In genomic region chr12:38342657-38343056, GRCm38 (mm10) we compare ENCODE assay signal across 8 mouse cellular contexts.
DNase-seq lines count a peak whose midpoint lies in the region; ATAC-seq and TF ChIP-seq lines count a peak whose summit lies in the region.

No protein-coding gene starts in this region.

- WGBS in heart, embryonic 10.5 days: 20% methylated on average over 6 of the region's 6 CpGs
- WGBS in forebrain, postnatal 0 days: 2% methylated on average over 6 of the region's 6 CpGs
- WGBS in kidney, adult 2 months: 12% methylated on average over 6 of the region's 6 CpGs

- H3K36me3 ChIP-seq in heart, embryonic 10.5 days: no peaks in the 10 kb centered on the region
- H3K36me3 ChIP-seq in forebrain, postnatal 0 days (ENCODE audit: insufficient read depth): no peaks in the 10 kb centered on the region
- H3K36me3 ChIP-seq in kidney, adult 2 months (ENCODE audit: control insufficient read depth, insufficient read depth, low read length): no peaks in the 10 kb centered on the region

- TF ChIP-seq CTCF in forebrain, postnatal 0 days (IDR thresholded peaks at IDR 0.05; ENCODE audit: low read depth): peak; percentile 86
- peak; percentile 70 for TF ChIP-seq CTCF in kidney, adult 2 months (conservative IDR thresholded peaks at IDR 0.05; ENCODE audit: insufficient read depth, insufficient read length, low read depth, low read length)

- H3K4me1 ChIP-seq in heart, embryonic 10.5 days: no peaks in the 10 kb centered on the region
- no peaks in the 10 kb centered on the region for H3K4me1 ChIP-seq in forebrain, postnatal 0 days (ENCODE audit: insufficient read depth)
- H3K4me1 ChIP-seq in kidney, adult 2 months (ENCODE audit: control insufficient read depth, insufficient read depth, low read length): no peaks in the 10 kb centered on the region

- DNase-seq in heart, adult 8-10 months (ENCODE audit: low spot score): peak; percentile 13
- DNase-seq in heart, embryonic 10.5 days (ENCODE audit: low spot score): no peak
- peak; percentile 80 to 84 for DNase-seq in cerebellum, adult 18-20 months
- DNase-seq in forebrain, postnatal 0 days: peak; percentile 91
- DNase-seq in kidney, adult 2 months: peak; percentile 54
- DNase-seq in left cerebral cortex, postnatal 36 days (ENCODE audit: low spot score in 2 of 2): peak; percentile 25 to 56
- peak; percentile 1 for DNase-seq in naive thymus-derived CD4-positive, alpha-beta T cell, adult 2 months (ENCODE audit: low read depth)
- DNase-seq in testis, postnatal 14 days (ENCODE audit: low spot score): peak; percentile 12

- no peaks in the 10 kb centered on the region for H3K9me3 ChIP-seq in heart, embryonic 10.5 days
- H3K9me3 ChIP-seq in forebrain, postnatal 0 days (ENCODE audit: low read length): no peaks in the 10 kb centered on the region

- H3K9ac ChIP-seq in forebrain, postnatal 0 days: no peak overlapping the region

- H3K4me2 ChIP-seq in forebrain, postnatal 0 days (ENCODE audit: low read depth): no peak overlapping the region

- peak; percentile 93 for ATAC-seq in forebrain, postnatal 0 days

- intact Hi-C loops in left cerebral cortex, postnatal 36 days (cut with DNase I): loop anchor here (1.0 kb wide), 1 partner anchor 438 kb away; no protein-coding TSS in a partner anchor

- no peak overlapping the region for H3K4me3 ChIP-seq in heart, embryonic 10.5 days
- no peak overlapping the region for H3K4me3 ChIP-seq in forebrain, postnatal 0 days (ENCODE audit: low read depth, low read length)
- H3K4me3 ChIP-seq in kidney, adult 2 months (ENCODE audit: insufficient read depth, low read depth, low read length): no peak overlapping the region

- H3K27ac ChIP-seq in heart, embryonic 10.5 days: no peak overlapping the region
- no peak overlapping the region for H3K27ac ChIP-seq in forebrain, postnatal 0 days (ENCODE audit: low read depth, low read length)
- H3K27ac ChIP-seq in kidney, adult 2 months (ENCODE audit: insufficient read depth, low read depth, low read length): no peak overlapping the region

- TF ChIP-seq POLR2A in kidney, adult 2 months (IDR thresholded peaks at IDR 0.05; ENCODE audit: low read depth, low read length): no peak

- no peaks in the 10 kb centered on the region for H3K27me3 ChIP-seq in heart, embryonic 10.5 days (ENCODE audit: insufficient read depth, poor library complexity, severe bottlenecking)
- H3K27me3 ChIP-seq in forebrain, postnatal 0 days (ENCODE audit: insufficient read depth, low read length): no peaks in the 10 kb centered on the region; the same call in 1 of the 2 replicates
- H3K27me3 ChIP-seq in kidney, adult 2 months (replicated peaks; ENCODE audit: control insufficient read depth, insufficient read depth, low read length): no peaks in the 10 kb centered on the region
